Mouse (Mus musculus): ENCODE measurements around the gene Cd47.

DNA sequence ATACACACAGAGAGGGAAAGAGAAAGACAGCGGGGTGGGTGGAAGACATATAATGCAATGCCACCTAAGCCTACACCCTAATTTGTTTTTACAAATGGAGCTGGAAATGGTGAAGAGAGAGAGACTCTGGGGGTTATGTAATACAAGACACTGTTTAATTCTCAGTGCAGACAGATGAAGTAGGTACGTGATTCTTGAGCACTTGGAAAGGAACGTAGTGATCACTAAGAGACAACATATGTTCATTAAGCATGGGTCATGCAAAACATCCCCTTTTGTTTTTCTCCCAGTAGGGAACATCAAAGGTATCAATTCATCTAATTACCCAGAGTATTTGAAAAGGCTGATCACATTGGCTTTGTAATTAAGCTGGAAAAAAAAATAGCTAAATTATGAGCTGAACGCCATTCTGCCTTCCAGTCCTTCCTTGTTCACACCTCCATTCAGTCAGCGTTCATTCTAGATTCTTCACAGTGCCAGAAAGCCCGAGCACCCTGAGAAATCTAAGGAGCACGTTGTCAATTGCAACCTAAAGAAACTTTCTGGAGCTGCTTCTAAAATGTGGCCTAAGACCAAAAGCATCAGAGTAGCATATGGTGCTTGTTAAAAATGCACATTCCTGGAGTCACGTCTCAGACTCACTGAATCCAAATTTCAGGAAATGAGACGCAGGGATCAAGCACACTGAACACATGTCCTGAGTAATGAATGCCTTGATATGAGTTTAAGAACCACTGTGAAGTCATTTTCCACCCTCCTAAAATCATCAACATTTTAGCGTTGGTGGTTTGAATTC lies 12.7 kb downstream of the Cd47 start:
- TF ChIP-seq CTCF (IDR thresholded peaks at IDR 0.05; ENCODE audit: low read depth) (no peak), EP300 (optimal IDR thresholded peaks at IDR 0.05) (no peak)

Data from stomach, postnatal 0 days (tissue).